Mouse (Mus musculus) fibroblast of lung, adult 2 months (primary cell): Measurements from ENCODE around the gene Rbm41.

ENCODE experiments used
- DNase-seq: peaks from one replicate; pipeline ENCODE4 v3.0.0-alpha.2; 2011; ENCODE audit warnings: low read depth

Rbm41 gene

GRCm38 (mm10) chrX:139997740-139998690 lies at the start of gene Rbm41:
Gene Rbm41, minus strand, starts transcription at chrX:139998595.
- DNase-seq, result peak; percentile 40

- DNase-seq, result no peak
Measured at GRCm38 (mm10) chrX:139998691-139999065, 283 bp upstream of the Rbm41 start.

GRCm38 (mm10) chrX:139982115-139982514 lies 16.3 kb downstream of the Rbm41 start:
- no peak for DNase-seq

- peak; percentile 45 for DNase-seq
Measured at GRCm38 (mm10) chrX:139933507-139933906, 64.9 kb downstream of the Rbm41 start.

GRCm38 (mm10) chrX:139932472-139932871 lies 65.9 kb downstream of the Rbm41 start:
- no peak for DNase-seq

- no peak for DNase-seq
Measured at GRCm38 (mm10) chrX:139920572-139920971, 77.8 kb downstream of the Rbm41 start.

- DNase-seq, result no peak
Measured at GRCm38 (mm10) chrX:139891387-139891786, 107.0 kb downstream of the Rbm41 start.

GRCm38 (mm10) chrX:139883221-139883620 lies 115.2 kb downstream of the Rbm41 start:
- DNase-seq, result no peak

GRCm38 (mm10) chrX:139877936-139878335 lies 120.5 kb downstream of the Rbm41 start:
- DNase-seq, result no peak

- no peak for DNase-seq
Measured at GRCm38 (mm10) chrX:139877105-139877504, 121.3 kb downstream of the Rbm41 start.

- no peak for DNase-seq
Measured at GRCm38 (mm10) chrX:139870938-139871791, 127.2 kb downstream of the Rbm41 start, which contains the start of gene Morc4. Gene Morc4, minus strand, starts transcription at chrX:139871677.

GRCm38 (mm10) chrX:139870300-139870711 lies 128.1 kb downstream of the Rbm41 start:
- peak; percentile 35 for DNase-seq

- no peak for DNase-seq
Measured at GRCm38 (mm10) chrX:139859402-139859801, 139.0 kb downstream of the Rbm41 start.

- no peak for DNase-seq
Measured at GRCm38 (mm10) chrX:139854795-139855194, 143.6 kb downstream of the Rbm41 start.

- no peak for DNase-seq
Measured at GRCm38 (mm10) chrX:139841091-139841490, 157.3 kb downstream of the Rbm41 start.
